Mouse (Mus musculus): ENCODE results near the gene Slmap. TPM values are rescaled to one million over a fixed set of nuclear protein-coding genes. Genes with fewer than 3 reads are reported as not detected.

Slmap gene
- polyA plus RNA-seq, 1 experiment from 2014 or later = 24.3 TPM

DNA sequence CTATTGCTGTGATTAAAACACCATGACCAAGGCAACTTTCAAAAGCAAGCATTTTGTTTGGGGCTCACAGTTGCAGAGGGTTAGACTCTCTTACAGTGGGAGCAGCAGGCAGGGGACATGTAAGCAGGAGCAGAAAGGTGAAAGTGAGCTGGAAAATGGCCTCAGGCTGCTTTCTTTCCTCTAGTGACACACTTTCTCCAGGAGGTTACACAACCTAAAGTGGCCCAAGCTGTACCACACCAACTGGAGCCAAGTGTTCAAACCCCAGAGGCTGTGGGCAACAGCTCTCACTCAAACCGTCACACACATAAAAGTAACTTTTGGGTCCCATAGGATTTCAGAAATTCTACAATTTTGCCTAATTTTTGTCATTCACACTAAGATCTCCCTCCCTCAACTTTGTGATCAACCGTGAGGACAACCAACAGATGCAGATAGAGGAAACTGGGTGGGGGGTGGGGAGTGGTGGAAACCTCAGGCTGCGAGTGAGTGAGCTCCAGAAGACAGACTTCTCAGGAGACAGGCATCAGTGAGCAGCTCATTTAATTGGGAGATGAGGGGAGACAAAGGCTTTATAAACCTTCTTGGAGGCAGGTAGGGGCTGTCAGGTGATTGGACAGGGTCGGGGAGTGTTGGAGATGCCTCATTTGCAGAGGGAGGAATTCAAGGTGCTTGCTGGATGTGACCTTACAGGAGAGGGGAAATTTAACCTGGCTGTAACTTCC lies 37.4 kb upstream of the Slmap start:
- no peak for ATAC-seq (replicated peaks; ENCODE audit: low FRiP score, low read depth)
- Histone ChIP-seq H3K4me3 (replicated peaks; ENCODE audit: low read depth, low read length) (no peak overlapping the region), H3K27me3 (ENCODE audit: insufficient read depth, low read length) (no peaks in the 10 kb centered on the region), H3K36me3 (ENCODE audit: insufficient read depth, low read length) (no peaks in the 10 kb centered on the region), H3K9ac (ENCODE audit: low read depth, low read length) (no peak overlapping the region), H3K9me3 (replicated peaks; ENCODE audit: low read length) (no peaks in the 10 kb centered on the region), H3K27ac (no peak overlapping the region), H3K4me1 (replicated peaks; ENCODE audit: insufficient read depth, low read length) (no peaks in the 10 kb centered on the region), H3K4me2 (ENCODE audit: low read length) (no peak overlapping the region)
- no peak for DNase-seq (ENCODE audit: low spot score)
- no peak for TF ChIP-seq CTCF (IDR thresholded peaks at IDR 0.05; ENCODE audit: low read depth)
- 50% methylated on average over 4 of the region's 4 CpGs for WGBS

DNA sequence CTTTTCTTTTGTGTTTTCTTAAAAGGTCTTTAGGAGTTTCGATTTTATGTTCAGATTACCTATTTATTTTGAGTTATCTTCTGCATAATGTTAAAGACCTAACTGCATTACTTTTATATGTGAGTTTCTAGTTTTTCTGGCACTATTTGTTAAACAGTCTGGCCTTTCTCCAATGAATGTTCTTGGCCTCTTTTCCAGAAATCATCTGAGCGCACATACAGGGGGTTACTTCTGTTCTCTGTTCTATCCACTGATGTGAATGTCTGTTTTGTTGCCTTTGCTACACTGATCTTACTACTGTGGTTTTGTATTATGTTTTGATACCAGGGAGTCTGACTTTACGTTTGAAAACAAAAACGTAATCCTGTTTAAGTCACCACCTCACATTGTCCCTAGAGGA lies 35.1 kb upstream of the Slmap start:
- Histone ChIP-seq H3K4me1 (replicated peaks; ENCODE audit: insufficient read depth, low read length) (no peaks in the 10 kb centered on the region), H3K4me2 (ENCODE audit: low read length) (no peak overlapping the region), H3K27me3 (ENCODE audit: insufficient read depth, low read length) (no peaks in the 10 kb centered on the region), H3K9ac (ENCODE audit: low read depth, low read length) (no peak overlapping the region), H3K27ac (no peak overlapping the region), H3K4me3 (replicated peaks; ENCODE audit: low read depth, low read length) (no peak overlapping the region), H3K36me3 (ENCODE audit: insufficient read depth, low read length) (no peaks in the 10 kb centered on the region), H3K9me3 (replicated peaks; ENCODE audit: low read length) (no peaks in the 10 kb centered on the region)
- ATAC-seq (replicated peaks; ENCODE audit: low FRiP score, low read depth) = no peak
- no peak for TF ChIP-seq CTCF (IDR thresholded peaks at IDR 0.05; ENCODE audit: low read depth)
- 78% methylated on average over 4 of the region's 4 CpGs for WGBS
- no peak for DNase-seq (ENCODE audit: low spot score)

DNA sequence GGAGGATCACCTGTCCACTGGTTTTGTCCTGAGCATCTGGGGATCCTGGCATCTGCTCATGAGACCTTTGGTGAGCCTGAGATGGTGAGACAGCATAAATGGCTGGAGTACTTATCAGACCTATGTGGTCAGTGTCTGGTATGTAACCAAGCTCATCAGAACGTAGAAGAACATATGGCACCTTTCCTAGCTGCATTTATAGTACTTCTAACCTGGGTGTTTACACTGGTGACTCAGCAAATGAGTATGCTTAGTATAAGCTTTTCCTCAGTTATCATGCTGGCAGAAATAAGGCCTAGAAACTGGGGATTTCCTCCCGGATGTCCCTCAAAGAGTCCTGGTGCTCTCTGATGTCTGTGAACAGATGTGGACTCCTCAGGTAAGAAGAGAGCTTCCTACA lies 27.5 kb upstream of the Slmap start:
- H3K36me3 ChIP-seq (ENCODE audit: insufficient read depth, low read length) = no peaks in the 10 kb centered on the region
- H3K9ac ChIP-seq (ENCODE audit: low read depth, low read length) = no peak overlapping the region
- H3K4me3 ChIP-seq (replicated peaks; ENCODE audit: low read depth, low read length) = no peak overlapping the region
- no peaks in the 10 kb centered on the region for H3K4me1 ChIP-seq (replicated peaks; ENCODE audit: insufficient read depth, low read length)
- H3K27ac ChIP-seq = no peak overlapping the region
- 77% methylated on average over 2 of the region's 2 CpGs for WGBS
- H3K4me2 ChIP-seq (ENCODE audit: low read length) = no peak overlapping the region
- ATAC-seq (replicated peaks; ENCODE audit: low FRiP score, low read depth) (no peak), DNase-seq (ENCODE audit: low spot score) (no peak)
- TF ChIP-seq CTCF (IDR thresholded peaks at IDR 0.05; ENCODE audit: low read depth) = no peak
- no peaks in the 10 kb centered on the region for H3K9me3 ChIP-seq (replicated peaks; ENCODE audit: low read length)
- no peaks in the 10 kb centered on the region for H3K27me3 ChIP-seq (ENCODE audit: insufficient read depth, low read length)

DNA sequence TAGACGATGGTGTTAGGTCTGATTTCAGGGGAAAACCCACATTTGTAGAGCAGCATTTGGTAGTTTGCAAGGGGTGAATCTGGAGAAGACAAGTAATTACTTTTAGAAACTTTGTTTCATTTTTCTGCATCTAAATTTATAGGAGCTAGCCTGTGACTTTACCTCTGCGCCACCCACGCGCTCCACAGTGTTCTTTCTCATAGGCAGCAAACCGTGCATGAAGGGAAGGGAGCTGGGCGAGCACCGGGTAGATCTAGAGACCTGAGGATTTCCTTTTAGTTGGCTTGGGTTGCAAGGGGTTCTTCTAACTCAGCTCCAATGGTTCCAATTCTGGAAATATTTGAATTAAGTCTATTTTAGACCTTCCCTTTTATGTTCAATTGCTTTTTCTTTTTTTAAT lies 23.8 kb upstream of the Slmap start:
- Histone ChIP-seq H3K4me1 (replicated peaks; ENCODE audit: insufficient read depth, low read length) (no peaks in the 10 kb centered on the region), H3K36me3 (ENCODE audit: insufficient read depth, low read length) (no peaks in the 10 kb centered on the region), H3K27ac (no peak overlapping the region), H3K9me3 (replicated peaks; ENCODE audit: low read length) (no peaks in the 10 kb centered on the region), H3K27me3 (ENCODE audit: insufficient read depth, low read length) (no peaks in the 10 kb centered on the region), H3K4me2 (ENCODE audit: low read length) (no peak overlapping the region), H3K9ac (ENCODE audit: low read depth, low read length) (no peak overlapping the region), H3K4me3 (replicated peaks; ENCODE audit: low read depth, low read length) (no peak overlapping the region)
- ATAC-seq (replicated peaks; ENCODE audit: low FRiP score, low read depth) = no peak
- no peak for TF ChIP-seq CTCF (IDR thresholded peaks at IDR 0.05; ENCODE audit: low read depth)
- WGBS = 75% methylated on average over 7 of the region's 7 CpGs
- no peak for DNase-seq (ENCODE audit: low spot score)

DNA sequence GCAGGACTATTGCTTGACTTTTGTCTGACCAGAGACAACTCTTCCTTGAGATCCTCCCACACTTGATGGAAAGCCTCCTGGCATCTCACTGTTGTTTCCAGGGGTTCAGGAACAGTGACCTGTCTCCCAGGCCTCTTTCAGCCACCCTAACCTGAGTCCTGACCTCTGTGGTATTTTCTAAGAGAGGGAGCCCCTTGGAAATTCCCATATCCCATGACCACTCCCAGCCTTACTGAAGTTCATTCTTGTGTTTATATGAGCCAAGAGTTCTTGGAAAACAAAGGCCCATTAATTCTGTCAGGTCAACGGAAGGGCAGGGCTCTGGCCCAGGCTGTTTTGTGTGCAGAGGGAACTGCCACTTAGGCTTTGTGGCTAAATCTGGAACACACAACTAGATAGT lies 22.9 kb upstream of the Slmap start:
- no peak overlapping the region for H3K4me2 ChIP-seq (ENCODE audit: low read length)
- no peak overlapping the region for H3K4me3 ChIP-seq (replicated peaks; ENCODE audit: low read depth, low read length)
- no peak for TF ChIP-seq CTCF (IDR thresholded peaks at IDR 0.05; ENCODE audit: low read depth)
- no peak overlapping the region for H3K9ac ChIP-seq (ENCODE audit: low read depth, low read length)
- ATAC-seq (replicated peaks; ENCODE audit: low FRiP score, low read depth) = no peak; the same call in 1 of the 2 replicates
- 0 out of 2 replicates have a peak overlapping the region, but pooled peaks have one; percentile 31 for H3K27ac ChIP-seq
- peak; percentile 84 for DNase-seq (ENCODE audit: low spot score)
- no peaks in the 10 kb centered on the region for H3K4me1 ChIP-seq (replicated peaks; ENCODE audit: insufficient read depth, low read length)
- H3K9me3 ChIP-seq (replicated peaks; ENCODE audit: low read length) = no peaks in the 10 kb centered on the region
- no peaks in the 10 kb centered on the region for H3K27me3 ChIP-seq (ENCODE audit: insufficient read depth, low read length)
- H3K36me3 ChIP-seq (ENCODE audit: insufficient read depth, low read length) = no peaks in the 10 kb centered on the region
- 12% methylated on average over 1 of the region's 1 CpGs for WGBS

DNA sequence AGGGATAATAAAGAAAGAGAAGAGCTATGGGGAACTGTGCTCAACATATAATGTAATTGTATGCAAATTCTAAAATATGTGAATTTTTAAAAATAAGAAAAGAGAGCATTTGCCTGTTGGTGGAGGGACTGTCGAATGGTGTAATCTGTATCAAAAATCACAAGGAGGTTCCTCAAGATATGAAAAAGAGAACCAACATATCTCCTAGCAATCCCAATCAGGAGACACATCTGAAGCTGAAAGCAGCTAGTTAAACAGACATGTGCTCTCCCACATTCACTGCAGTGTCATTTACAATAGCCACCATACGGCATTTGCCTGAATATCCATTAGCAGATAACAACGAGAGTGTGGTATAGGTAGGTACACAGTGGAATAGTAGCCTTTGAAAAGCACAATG lies 18.1 kb upstream of the Slmap start:
- no peaks in the 10 kb centered on the region for H3K4me1 ChIP-seq (replicated peaks; ENCODE audit: insufficient read depth, low read length)
- no peak overlapping the region for H3K4me2 ChIP-seq (ENCODE audit: low read length)
- TF ChIP-seq CTCF (IDR thresholded peaks at IDR 0.05; ENCODE audit: low read depth) = no peak
- H3K27me3 ChIP-seq (ENCODE audit: insufficient read depth, low read length) = no peaks in the 10 kb centered on the region
- ATAC-seq (replicated peaks; ENCODE audit: low FRiP score, low read depth) = no peak
- H3K36me3 ChIP-seq (ENCODE audit: insufficient read depth, low read length) = no peaks in the 10 kb centered on the region
- no peaks in the 10 kb centered on the region for H3K9me3 ChIP-seq (replicated peaks; ENCODE audit: low read length)
- 84% methylated on average over 3 of the region's 3 CpGs for WGBS
- no peak overlapping the region for H3K9ac ChIP-seq (ENCODE audit: low read depth, low read length)
- no peak overlapping the region for H3K27ac ChIP-seq
- DNase-seq (ENCODE audit: low spot score) = no peak
- no peak overlapping the region for H3K4me3 ChIP-seq (replicated peaks; ENCODE audit: low read depth, low read length)

DNA sequence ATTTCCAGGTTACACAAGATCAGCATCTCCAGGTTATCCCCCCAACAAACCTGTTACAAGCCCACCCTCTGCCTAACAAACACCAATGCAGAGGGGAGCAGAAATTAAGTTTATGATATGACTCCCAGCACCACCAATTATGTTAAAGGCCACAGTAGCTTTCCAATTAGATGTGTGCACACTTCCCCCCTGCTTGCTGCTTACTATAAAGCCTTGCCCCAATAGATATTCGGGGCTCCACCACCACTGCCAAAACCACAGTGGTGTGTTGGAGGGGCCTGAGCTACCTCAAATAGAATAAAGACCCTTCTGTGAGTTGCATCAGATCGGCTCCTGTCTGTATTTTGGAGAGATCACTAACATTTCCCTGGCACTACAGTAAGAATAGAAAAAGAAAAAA lies 17.7 kb upstream of the Slmap start:
- H3K4me1 ChIP-seq (replicated peaks; ENCODE audit: insufficient read depth, low read length) = no peaks in the 10 kb centered on the region
- no peak overlapping the region for H3K4me2 ChIP-seq (ENCODE audit: low read length)
- no peak overlapping the region for H3K4me3 ChIP-seq (replicated peaks; ENCODE audit: low read depth, low read length)
- WGBS = 87% methylated on average over 2 of the region's 2 CpGs
- H3K9ac ChIP-seq (ENCODE audit: low read depth, low read length) = no peak overlapping the region
- ATAC-seq (replicated peaks; ENCODE audit: low FRiP score, low read depth) (no peak), DNase-seq (ENCODE audit: low spot score) (no peak)
- H3K27me3 ChIP-seq (ENCODE audit: insufficient read depth, low read length) = no peaks in the 10 kb centered on the region
- no peaks in the 10 kb centered on the region for H3K36me3 ChIP-seq (ENCODE audit: insufficient read depth, low read length)
- no peak for TF ChIP-seq CTCF (IDR thresholded peaks at IDR 0.05; ENCODE audit: low read depth)
- H3K9me3 ChIP-seq (replicated peaks; ENCODE audit: low read length) = no peaks in the 10 kb centered on the region
- no peak overlapping the region for H3K27ac ChIP-seq

Measured in kidney, postnatal 0 days (tissue).